Mouse (Mus musculus) kidney, adult 2 months (tissue): ENCODE measurements around the gene Nos1.

Experiments used
- CTCF ChIP-seq: fragments of 200-500 bp; conservative IDR thresholded peaks from 2 replicates; pipeline ENCODE4 v1.5.1; 2011; ENCODE audit warnings: low read depth, mild to moderate bottlenecking, control low read depth, low read length, moderate library complexity, mixed read lengths; ENCODE audit not compliant: insufficient read depth, insufficient read length
- POLR2A ChIP-seq: fragments of 200-500 bp; IDR thresholded peaks from one replicate; pipeline ENCODE4 v1.6.1; 2011; ENCODE audit warnings: low read depth, low read length, control low read depth

DNA sequence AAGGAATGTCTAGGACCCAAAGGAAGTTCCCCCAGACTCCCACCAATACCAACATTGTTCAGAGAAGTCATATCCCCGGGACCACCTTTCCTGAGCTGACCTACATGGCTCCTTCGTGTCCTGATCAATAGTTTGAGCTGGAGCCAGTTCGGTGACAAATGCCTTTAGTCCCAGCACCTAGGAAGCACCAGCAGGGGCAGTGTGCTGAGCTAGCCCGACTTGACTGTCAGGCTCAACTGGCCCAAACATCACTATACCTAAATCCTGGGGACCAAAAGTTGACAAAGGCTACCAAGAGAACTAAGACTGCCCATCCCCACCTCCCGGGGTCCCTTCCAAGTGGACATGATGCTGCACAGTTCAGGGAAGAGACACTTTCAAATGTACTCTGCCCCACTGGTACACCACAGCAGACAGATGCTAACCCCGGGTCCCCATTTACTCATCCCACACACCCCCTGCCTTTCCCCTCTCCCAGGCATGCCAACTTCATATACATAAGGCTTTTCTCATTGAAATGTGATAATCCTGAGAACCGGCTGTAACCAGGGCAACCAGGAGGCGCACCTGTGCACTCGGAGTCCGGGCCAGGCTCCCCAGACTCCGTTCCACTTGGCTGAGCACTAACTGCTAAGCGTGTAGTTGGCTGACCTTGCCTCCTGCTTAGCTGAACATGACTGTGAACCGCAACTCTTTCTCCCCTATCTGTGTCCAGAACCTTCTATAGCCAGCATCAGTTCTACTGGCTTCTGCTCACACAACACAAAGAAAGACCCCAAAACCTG, 120.3 kb downstream of the Nos1 start:
- 0 out of 2 replicates have a peak, but pooled peaks have one; percentile 17 for TF ChIP-seq CTCF
- TF ChIP-seq POLR2A, result no peak
